Mouse (Mus musculus): ENCODE data around the gene Arhgap27. TPM values are rescaled to one million over a fixed set of nuclear protein-coding genes. Genes with fewer than 3 reads are reported as not detected.

Arhgap27 gene
- total and polyA plus RNA-seq, 3 experiments: 11.8 to 30.9 (median 26.1) TPM

DNA sequence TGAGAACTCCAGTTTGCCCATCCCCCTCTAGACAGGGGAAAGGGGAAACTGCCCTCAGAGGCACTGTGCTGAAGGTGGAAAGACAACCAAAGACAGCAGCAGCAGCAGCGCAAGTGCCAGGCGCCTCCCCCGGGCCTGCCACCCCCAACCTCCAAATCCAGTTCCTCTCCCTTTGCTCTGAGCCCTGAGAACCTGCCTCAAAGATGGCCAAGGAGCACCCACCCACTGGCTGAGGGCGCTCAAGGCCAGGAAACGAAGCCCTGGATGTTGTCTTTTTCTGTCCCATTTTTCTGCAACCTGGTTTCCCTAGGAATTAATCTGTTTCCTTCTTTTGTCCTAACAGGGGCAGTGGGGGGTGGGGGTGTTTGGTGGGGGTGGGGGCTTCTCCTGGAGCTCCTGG is 843 bp upstream of the Arhgap27 start:
- Histone ChIP-seq H3K4me1 (ENCODE audit: control insufficient read depth in 1 of 2, insufficient read depth in 2 of 2) (peaks cover 3 to 32% of the 10 kb centered on the region in 2 experiments; a peak in 3 of 4 replicates), H3K9ac (ENCODE audit: insufficient read depth, low read depth) (no peak overlapping the region), H3K4me3 (replicated peaks in 1 of 3; ENCODE audit: low read depth in 2 of 3, low read length in 2 of 3, poor library complexity in 1 of 3) (no peak overlapping the region), H3K79me2 (replicated peaks; ENCODE audit: control insufficient read depth, extremely low read depth, insufficient read depth, poor library complexity, severe bottlenecking) (no peaks in the 10 kb centered on the region), H3K4me2 (ENCODE audit: insufficient read depth, low read depth, poor library complexity, severe bottlenecking) (no peak overlapping the region), H3K27ac (ENCODE audit: insufficient read depth, low read depth) (no peak overlapping the region), H3K27me3 (replicated peaks) (no peaks in the 10 kb centered on the region), H3K36me3 (replicated peaks in 1 of 2; ENCODE audit: control insufficient read depth in 1 of 2, insufficient read depth in 1 of 2, low read length in 1 of 2) (peaks cover 43 to 94% of the 10 kb centered on the region in 2 experiments), H3K9me3 (replicated peaks; ENCODE audit: low read length) (peaks cover 35% of the 10 kb centered on the region)
- DNase-seq (ENCODE audit: extremely low read depth): no peak
- no peak for TF ChIP-seq PAX5 (IDR thresholded peaks at IDR 0.05; ENCODE audit: low read length)
- no peak for TF ChIP-seq MAZ (IDR thresholded peaks at IDR 0.05; ENCODE audit: low read depth, low read length)
- no peak for TF ChIP-seq EP300 (IDR thresholded peaks at IDR 0.05; ENCODE audit: low read length)
- TF ChIP-seq ELF1 (IDR thresholded peaks at IDR 0.05; ENCODE audit: low read depth, low read length): no peak
- TF ChIP-seq SMC3 (IDR thresholded peaks at IDR 0.05; ENCODE audit: low read depth, low read length): no peak
- TF ChIP-seq GABPA (IDR thresholded peaks at IDR 0.05; ENCODE audit: insufficient replicate concordance, low read depth, low read length): no peak
- no peak for TF ChIP-seq ZNF384 (IDR thresholded peaks at IDR 0.05; ENCODE audit: low read depth, low read length)
- no peak for TF ChIP-seq MAFK (IDR thresholded peaks at IDR 0.05; ENCODE audit: insufficient replicate concordance, low read length)
- TF ChIP-seq USF1 (IDR thresholded peaks at IDR 0.05; ENCODE audit: low read depth, low read length): no peak
- no peak for TF ChIP-seq KAT2A (IDR thresholded peaks at IDR 0.05; ENCODE audit: insufficient replicate concordance, low read length)
- TF ChIP-seq E2F4 (IDR thresholded peaks at IDR 0.05; ENCODE audit: insufficient replicate concordance, low read depth, low read length): no peak
- no peak for TF ChIP-seq JUND (conservative IDR thresholded peaks at IDR 0.05; ENCODE audit: low read depth, low read length)
- no peak for TF ChIP-seq RCOR1 (conservative IDR thresholded peaks at IDR 0.05; ENCODE audit: low read depth, low read length)
- no peak for TF ChIP-seq TBP (conservative IDR thresholded peaks at IDR 0.05; ENCODE audit: low read depth, low read length)
- no peak for TF ChIP-seq ZKSCAN1 (IDR thresholded peaks at IDR 0.05; ENCODE audit: borderline replicate concordance, low read depth, low read length)
- no peak for TF ChIP-seq JUN (IDR thresholded peaks at IDR 0.05; ENCODE audit: insufficient read depth, low read depth, low read length)
- no peak for TF ChIP-seq NELFE (IDR thresholded peaks at IDR 0.05; ENCODE audit: low read depth, low read length)
- no peak for TF ChIP-seq ZMIZ1 (IDR thresholded peaks at IDR 0.05; ENCODE audit: low read depth, low read length)
- dilution Hi-C loops (cut with MboI; ENCODE audit: extremely low pct_ligation_motif_present, extremely low pct_unique_long_range_greater_than_20kb, low sequenced_read_pairs) (no loop called here), in situ Hi-C loops (cut with MboI; ENCODE audit: low pct_ligation_motif_present, low pct_unique_long_range_greater_than_20kb, low sequenced_read_pairs) (no loop called here)

DNA sequence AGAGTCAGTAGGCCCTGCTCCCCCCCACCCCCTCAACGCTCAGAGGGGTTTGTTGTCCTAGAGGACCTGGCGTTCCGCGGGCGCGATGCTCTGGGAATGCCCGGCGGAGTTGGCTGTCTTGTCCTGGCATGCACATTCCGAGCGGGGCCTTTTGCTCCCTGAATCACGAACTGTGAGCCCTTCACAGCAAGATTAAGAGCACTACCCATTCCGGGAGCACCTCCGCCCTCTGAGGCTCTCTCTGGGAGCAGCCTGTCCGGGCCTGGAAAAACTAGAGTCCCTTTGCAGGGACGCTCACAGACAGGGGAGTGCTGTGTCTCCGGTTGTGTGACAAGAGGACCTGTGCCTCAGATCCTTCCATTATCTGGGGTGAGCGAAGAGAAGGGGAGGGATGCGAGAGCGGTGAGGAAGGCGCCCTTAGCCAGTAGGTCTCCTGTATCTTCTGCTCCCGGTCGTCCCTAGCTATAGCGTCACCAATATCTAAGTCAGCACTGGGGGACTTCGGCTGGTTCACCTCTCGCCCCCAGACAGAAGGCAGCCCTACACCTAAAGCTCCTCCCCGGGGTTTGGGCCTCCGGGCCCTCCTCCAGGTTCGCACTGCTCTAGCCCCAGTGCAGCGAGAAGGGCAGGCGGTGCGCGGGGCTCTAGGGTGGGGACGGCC is 841 bp downstream of the Arhgap27 start:
- H3K27ac ChIP-seq (ENCODE audit: insufficient read depth, low read depth): no peak overlapping the region
- H3K27me3 ChIP-seq (replicated peaks): no peaks in the 10 kb centered on the region
- H3K9ac ChIP-seq (ENCODE audit: insufficient read depth, low read depth): no peak overlapping the region
- peaks cover 39% of the 10 kb centered on the region for H3K9me3 ChIP-seq (replicated peaks; ENCODE audit: low read length)
- H3K4me1 ChIP-seq (ENCODE audit: control insufficient read depth in 1 of 2, insufficient read depth in 2 of 2): peaks cover 2 to 26% of the 10 kb centered on the region in 2 experiments; a peak in 3 of 4 replicates
- TF ChIP-seq RCOR1 (conservative IDR thresholded peaks at IDR 0.05; ENCODE audit: low read depth, low read length) (no peak), GABPA (IDR thresholded peaks at IDR 0.05; ENCODE audit: insufficient replicate concordance, low read depth, low read length) (no peak), CHD1 (IDR thresholded peaks at IDR 0.05; ENCODE audit: low read depth, low read length) (no peak), JUN (IDR thresholded peaks at IDR 0.05; ENCODE audit: insufficient read depth, low read depth, low read length) (no peak), MAZ (IDR thresholded peaks at IDR 0.05; ENCODE audit: low read depth, low read length) (no peak)
- dilution Hi-C loops (cut with MboI; ENCODE audit: extremely low pct_ligation_motif_present, extremely low pct_unique_long_range_greater_than_20kb, low sequenced_read_pairs): no loop called here
- DNase-seq (ENCODE audit: extremely low read depth): no peak
- no peak overlapping the region for H3K4me2 ChIP-seq (ENCODE audit: insufficient read depth, low read depth, poor library complexity, severe bottlenecking)
- peaks cover 33 to 93% of the 10 kb centered on the region in 2 experiments for H3K36me3 ChIP-seq (replicated peaks in 1 of 2; ENCODE audit: control insufficient read depth in 1 of 2, insufficient read depth in 1 of 2, low read length in 1 of 2)
- no peaks in the 10 kb centered on the region for H3K79me2 ChIP-seq (replicated peaks; ENCODE audit: control insufficient read depth, extremely low read depth, insufficient read depth, poor library complexity, severe bottlenecking)
- in situ Hi-C loops (cut with MboI; ENCODE audit: low pct_ligation_motif_present, low pct_unique_long_range_greater_than_20kb, low sequenced_read_pairs): no loop called here
- H3K4me3 ChIP-seq (replicated peaks in 1 of 3; ENCODE audit: low read depth in 2 of 3, low read length in 2 of 3, poor library complexity in 1 of 3): no peak overlapping the region
